Mouse (Mus musculus): ENCODE measurements around the gene Pald1. TPM values are rescaled to one million over a fixed set of nuclear protein-coding genes. Genes with fewer than 3 reads are reported as not detected.

Pald1 gene
- polyA plus RNA-seq, 1 experiment from 2014 or later = 19.6 TPM

GRCm38 (mm10) chr10:61382281-61382731 lies 1.0 kb downstream of the Pald1 start:
- Histone ChIP-seq H3K4me2 (ENCODE audit: low read length) (peak overlapping the region; percentile 73), H3K9ac (ENCODE audit: low read length) (peak overlapping the region; percentile 54), H3K27me3 (replicated peaks; ENCODE audit: control insufficient read depth, insufficient read depth, low read length) (no peaks in the 10 kb centered on the region), H3K4me1 (replicated peaks; ENCODE audit: control insufficient read depth, insufficient read depth, low read length) (peaks cover 52% of the 10 kb centered on the region), H3K4me3 (ENCODE audit: low read depth, low read length) (peak overlapping the region; percentile 58), H3K27ac (ENCODE audit: low read depth) (no peak overlapping the region), H3K9me3 (ENCODE audit: control insufficient read depth, low read length) (no peaks in the 10 kb centered on the region), H3K36me3 (ENCODE audit: control insufficient read depth, insufficient read depth, low read length) (no peaks in the 10 kb centered on the region)
- peak; percentile 69 for DNase-seq (ENCODE audit: low spot score)
- WGBS = 4% methylated on average over 8 of the region's 8 CpGs
- 0 out of 2 replicates have a peak, but pooled peaks have one; percentile 2 for ATAC-seq (replicated peaks; ENCODE audit: low FRiP score, low TSS enrichment, low read depth)

GRCm38 (mm10) chr10:61381823-61382222 lies 1.5 kb downstream of the Pald1 start:
- Histone ChIP-seq H3K27me3 (replicated peaks; ENCODE audit: control insufficient read depth, insufficient read depth, low read length) (no peaks in the 10 kb centered on the region), H3K9me3 (ENCODE audit: control insufficient read depth, low read length) (no peaks in the 10 kb centered on the region), H3K27ac (ENCODE audit: low read depth) (no peak overlapping the region), H3K4me1 (replicated peaks; ENCODE audit: control insufficient read depth, insufficient read depth, low read length) (peaks cover 52% of the 10 kb centered on the region), H3K4me3 (ENCODE audit: low read depth, low read length) (peak overlapping the region; percentile 58), H3K4me2 (ENCODE audit: low read length) (peak overlapping the region; percentile 73), H3K36me3 (ENCODE audit: control insufficient read depth, insufficient read depth, low read length) (no peaks in the 10 kb centered on the region), H3K9ac (ENCODE audit: low read length) (peak overlapping the region; percentile 54)
- no peak for ATAC-seq (replicated peaks; ENCODE audit: low FRiP score, low TSS enrichment, low read depth)
- WGBS = 16% methylated on average over 8 of the region's 8 CpGs
- no peak for DNase-seq (ENCODE audit: low spot score)

GRCm38 (mm10) chr10:61380186-61380585 lies 3.1 kb downstream of the Pald1 start:
- 0 out of 2 replicates have a peak overlapping the region, but pooled peaks have one; percentile 13 for H3K27ac ChIP-seq (ENCODE audit: low read depth)
- ATAC-seq (replicated peaks; ENCODE audit: low FRiP score, low TSS enrichment, low read depth) = no peak
- peak overlapping the region; percentile 24; the same call in 1 of the 2 replicates for H3K4me2 ChIP-seq (ENCODE audit: low read length)
- peaks cover 39% of the 10 kb centered on the region for H3K4me1 ChIP-seq (replicated peaks; ENCODE audit: control insufficient read depth, insufficient read depth, low read length)
- no peak overlapping the region for H3K9ac ChIP-seq (ENCODE audit: low read length)
- no peaks in the 10 kb centered on the region for H3K9me3 ChIP-seq (ENCODE audit: control insufficient read depth, low read length)
- H3K36me3 ChIP-seq (ENCODE audit: control insufficient read depth, insufficient read depth, low read length) = no peaks in the 10 kb centered on the region
- no peaks in the 10 kb centered on the region for H3K27me3 ChIP-seq (replicated peaks; ENCODE audit: control insufficient read depth, insufficient read depth, low read length)
- 24% methylated on average over 9 of the region's 9 CpGs for WGBS
- no peak for DNase-seq (ENCODE audit: low spot score)
- no peak overlapping the region for H3K4me3 ChIP-seq (ENCODE audit: low read depth, low read length)

- peaks cover 41% of the 10 kb centered on the region for H3K4me1 ChIP-seq (replicated peaks; ENCODE audit: control insufficient read depth, insufficient read depth, low read length)
- no peak overlapping the region for H3K9ac ChIP-seq (ENCODE audit: low read length)
- no peaks in the 10 kb centered on the region for H3K9me3 ChIP-seq (ENCODE audit: control insufficient read depth, low read length)
- peak overlapping the region; percentile 24; the same call in 1 of the 2 replicates for H3K4me2 ChIP-seq (ENCODE audit: low read length)
- no peaks in the 10 kb centered on the region for H3K36me3 ChIP-seq (ENCODE audit: control insufficient read depth, insufficient read depth, low read length)
- ATAC-seq (replicated peaks; ENCODE audit: low FRiP score, low TSS enrichment, low read depth) (no peak), DNase-seq (ENCODE audit: low spot score) (no peak)
- 0 out of 2 replicates have a peak overlapping the region, but pooled peaks have one; percentile 13 for H3K27ac ChIP-seq (ENCODE audit: low read depth)
- 92% methylated on average over 13 of the region's 13 CpGs for WGBS
- no peaks in the 10 kb centered on the region for H3K27me3 ChIP-seq (replicated peaks; ENCODE audit: control insufficient read depth, insufficient read depth, low read length)
- no peak overlapping the region for H3K4me3 ChIP-seq (ENCODE audit: low read depth, low read length)
Measured at GRCm38 (mm10) chr10:61379340-61380040, 3.8 kb downstream of the Pald1 start.

GRCm38 (mm10) chr10:61378698-61379097 lies 4.6 kb downstream of the Pald1 start:
- no peak for DNase-seq (ENCODE audit: low spot score)
- H3K9me3 ChIP-seq (ENCODE audit: control insufficient read depth, low read length) = no peaks in the 10 kb centered on the region
- no peaks in the 10 kb centered on the region for H3K36me3 ChIP-seq (ENCODE audit: control insufficient read depth, insufficient read depth, low read length)
- H3K4me1 ChIP-seq (replicated peaks; ENCODE audit: control insufficient read depth, insufficient read depth, low read length) = peaks cover 40% of the 10 kb centered on the region
- WGBS = 83% methylated on average over 5 of the region's 5 CpGs
- no peaks in the 10 kb centered on the region for H3K27me3 ChIP-seq (replicated peaks; ENCODE audit: control insufficient read depth, insufficient read depth, low read length)
- H3K9ac ChIP-seq (ENCODE audit: low read length) = no peak overlapping the region
- H3K27ac ChIP-seq (ENCODE audit: low read depth) = no peak overlapping the region
- ATAC-seq (replicated peaks; ENCODE audit: low FRiP score, low TSS enrichment, low read depth) = no peak
- no peak overlapping the region for H3K4me2 ChIP-seq (ENCODE audit: low read length)
- no peak overlapping the region for H3K4me3 ChIP-seq (ENCODE audit: low read depth, low read length)

- H3K4me3 ChIP-seq (ENCODE audit: low read depth, low read length) = no peak overlapping the region
- DNase-seq (ENCODE audit: low spot score) (no peak), ATAC-seq (replicated peaks; ENCODE audit: low FRiP score, low TSS enrichment, low read depth) (no peak)
- H3K9me3 ChIP-seq (ENCODE audit: control insufficient read depth, low read length) = no peaks in the 10 kb centered on the region
- no peaks in the 10 kb centered on the region for H3K36me3 ChIP-seq (ENCODE audit: control insufficient read depth, insufficient read depth, low read length)
- H3K27me3 ChIP-seq (replicated peaks; ENCODE audit: control insufficient read depth, insufficient read depth, low read length) = no peaks in the 10 kb centered on the region
- peaks cover 42% of the 10 kb centered on the region for H3K4me1 ChIP-seq (replicated peaks; ENCODE audit: control insufficient read depth, insufficient read depth, low read length)
- no peak overlapping the region for H3K4me2 ChIP-seq (ENCODE audit: low read length)
- H3K9ac ChIP-seq (ENCODE audit: low read length) = no peak overlapping the region
- no peak overlapping the region for H3K27ac ChIP-seq (ENCODE audit: low read depth)
- WGBS = 93% methylated on average over 5 of the region's 5 CpGs
Measured at GRCm38 (mm10) chr10:61378050-61378449, 5.3 kb downstream of the Pald1 start.

GRCm38 (mm10) chr10:61374771-61375481 lies 8.4 kb downstream of the Pald1 start:
- H3K4me1 ChIP-seq (replicated peaks; ENCODE audit: control insufficient read depth, insufficient read depth, low read length) = peaks cover 38% of the 10 kb centered on the region
- 84% methylated on average over 6 of the region's 6 CpGs for WGBS
- H3K9ac ChIP-seq (ENCODE audit: low read length) = no peak overlapping the region
- H3K9me3 ChIP-seq (ENCODE audit: control insufficient read depth, low read length) = no peaks in the 10 kb centered on the region
- ATAC-seq (replicated peaks; ENCODE audit: low FRiP score, low TSS enrichment, low read depth) (no peak), DNase-seq (ENCODE audit: low spot score) (no peak)
- H3K27ac ChIP-seq (ENCODE audit: low read depth) = no peak overlapping the region
- no peak overlapping the region for H3K4me3 ChIP-seq (ENCODE audit: low read depth, low read length)
- H3K27me3 ChIP-seq (replicated peaks; ENCODE audit: control insufficient read depth, insufficient read depth, low read length) = no peaks in the 10 kb centered on the region
- no peak overlapping the region for H3K4me2 ChIP-seq (ENCODE audit: low read length)
- no peaks in the 10 kb centered on the region for H3K36me3 ChIP-seq (ENCODE audit: control insufficient read depth, insufficient read depth, low read length)

GRCm38 (mm10) chr10:61374076-61374475 lies 9.3 kb downstream of the Pald1 start:
- DNase-seq (ENCODE audit: low spot score) = no peak
- no peaks in the 10 kb centered on the region for H3K36me3 ChIP-seq (ENCODE audit: control insufficient read depth, insufficient read depth, low read length)
- peaks cover 37% of the 10 kb centered on the region for H3K4me1 ChIP-seq (replicated peaks; ENCODE audit: control insufficient read depth, insufficient read depth, low read length)
- WGBS = 30% methylated on average over 4 of the region's 4 CpGs
- no peak overlapping the region for H3K9ac ChIP-seq (ENCODE audit: low read length)
- ATAC-seq (replicated peaks; ENCODE audit: low FRiP score, low TSS enrichment, low read depth) = no peak
- no peak overlapping the region for H3K4me3 ChIP-seq (ENCODE audit: low read depth, low read length)
- H3K9me3 ChIP-seq (ENCODE audit: control insufficient read depth, low read length) = no peaks in the 10 kb centered on the region
- H3K4me2 ChIP-seq (ENCODE audit: low read length) = no peak overlapping the region
- no peaks in the 10 kb centered on the region for H3K27me3 ChIP-seq (replicated peaks; ENCODE audit: control insufficient read depth, insufficient read depth, low read length)
- no peak overlapping the region for H3K27ac ChIP-seq (ENCODE audit: low read depth)
